Mouse (Mus musculus): ENCODE measurements around the gene Pdia2. TPM values are rescaled to one million over a fixed set of nuclear protein-coding genes. Genes with fewer than 3 reads are reported as not detected.

The Pdia2 gene
- total RNA-seq (2023): 1 to 10 TPM; 4.4 to 8.5 TPM

GRCm38 (mm10) chr17:26198892-26199291 lies at the start of gene Pdia2:
Pdia2 (minus strand) TSS chr17:26199087.

GRCm38 (mm10) chr17:26244101-26244841 lies 45.4 kb upstream of the Pdia2 start, which contains the start of gene Fam234a:
Fam234a (minus strand) TSS chr17:26244242.

GRCm38 (mm10) chr17:26207686-26208085 lies 8.8 kb upstream of the Pdia2 start, which contains the start of gene Arhgdig:
Arhgdig (minus strand) TSS chr17:26207786.

GRCm38 (mm10) chr17:26202737-26203136 lies 3.9 kb upstream of the Pdia2 start, which contains the start of gene Rgs11:
Rgs11 (plus strand) TSS chr17:26202951.

Other genes starting within 250 kb of the Pdia2 start
- not detected for gene A930017K11Rik, start 246.5 kb downstream of the Pdia2 start, total RNA-seq (2023)
- gene Capn15, start 213.3 kb downstream of the Pdia2 start, total RNA-seq (2023): 10 to 100 TPM; 17.0 to 22.0 TPM
- 1 to 10 TPM; 1.7 to 1.9 TPM for gene Rab11fip3, start 129.5 kb downstream of the Pdia2 start, total RNA-seq (2023)
- gene Decr2, start 108.8 kb downstream of the Pdia2 start, total RNA-seq (2023): 1 to 10 TPM; 3.8 to 4.5 TPM
- 1 to 10 TPM; 5.3 to 5.4 TPM for gene Nme4, start 103.5 kb downstream of the Pdia2 start, total RNA-seq (2023)
- 10 to 100 TPM; 66.8 to 74.8 TPM for gene Tmem8, start 85.8 kb downstream of the Pdia2 start, total RNA-seq (2023)
- 10 to 100 TPM; 34.5 to 41.7 TPM for gene Mrpl28, start 75.6 kb downstream of the Pdia2 start, total RNA-seq (2023)
- gene Axin1, start 60.4 kb downstream of the Pdia2 start, total RNA-seq (2023): 10 to 100 TPM; 37.0 to 40.7 TPM
- gene Rgs11, start 3.9 kb upstream of the Pdia2 start, total RNA-seq (2023): not detected
- under 1 TPM; 0.55 to 0.57 TPM for gene Arhgdig, start 8.7 kb upstream of the Pdia2 start, total RNA-seq (2023)
- 10 to 100 TPM; 65.5 to 77.1 TPM for gene Fam234a, start 45.2 kb upstream of the Pdia2 start, total RNA-seq (2023)
- gene Luc7l, start 53.8 kb upstream of the Pdia2 start, total RNA-seq (2023): 10 to 100 TPM; 36.2 to 36.9 TPM
- gene Neurl1b, start 215.7 kb upstream of the Pdia2 start, total RNA-seq (2023): 10 to 100 TPM; 14.6 to 15.3 TPM